Mouse (Mus musculus) common myeloid progenitor, adult 5-6 weeks (primary cell): ENCODE results near the gene Trim42. TPM values are rescaled to one million over a fixed set of nuclear protein-coding genes. Genes with fewer than 3 reads are reported as not detected.
A peak's percentile ranks its signal among the peaks of the same experiment; 100 is the strongest.

Experiments
- ATAC-seq: replicated peaks from 2 replicates; pipeline ENCODE4 v1.8.0; 2016; ENCODE audit warnings: low read depth, mild to moderate bottlenecking, moderate TSS enrichment, inconsistent platforms; ENCODE audit not compliant: poor library complexity, severe bottlenecking
- total RNA-seq: library from RNA; stranded (forward); fragments of 200-1000, 187-1606 nt; gene quantifications from 2 replicates; pipeline ENCODE4 v1.2.3, GENCODE M21; 2017

Trim42 gene
- not detected in 2 replicates for total RNA-seq

DNA sequence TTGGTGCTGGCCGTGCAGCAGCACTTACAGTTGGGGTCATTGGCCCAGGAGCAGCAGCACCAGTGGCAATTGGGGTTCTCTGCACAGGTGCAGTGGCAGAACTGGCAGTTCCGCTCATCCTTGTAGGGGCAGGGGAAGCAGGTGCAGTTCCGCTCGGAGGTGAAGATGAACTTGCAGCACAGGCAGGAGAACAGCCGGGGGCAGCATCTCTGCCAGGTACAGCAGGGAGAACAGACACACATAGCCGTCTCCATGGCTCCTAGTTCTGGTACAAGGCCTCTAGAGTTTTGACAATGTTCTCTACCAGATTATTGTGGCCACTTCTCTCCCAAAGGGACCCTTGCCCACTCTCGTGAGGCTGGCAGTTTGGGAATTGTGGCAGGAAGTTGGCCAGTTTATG lies at the start of gene Trim42:
Gene Trim42 (minus strand): TSS at position 368 of the 400 bp plus-strand sequence.
- no peak for ATAC-seq

DNA sequence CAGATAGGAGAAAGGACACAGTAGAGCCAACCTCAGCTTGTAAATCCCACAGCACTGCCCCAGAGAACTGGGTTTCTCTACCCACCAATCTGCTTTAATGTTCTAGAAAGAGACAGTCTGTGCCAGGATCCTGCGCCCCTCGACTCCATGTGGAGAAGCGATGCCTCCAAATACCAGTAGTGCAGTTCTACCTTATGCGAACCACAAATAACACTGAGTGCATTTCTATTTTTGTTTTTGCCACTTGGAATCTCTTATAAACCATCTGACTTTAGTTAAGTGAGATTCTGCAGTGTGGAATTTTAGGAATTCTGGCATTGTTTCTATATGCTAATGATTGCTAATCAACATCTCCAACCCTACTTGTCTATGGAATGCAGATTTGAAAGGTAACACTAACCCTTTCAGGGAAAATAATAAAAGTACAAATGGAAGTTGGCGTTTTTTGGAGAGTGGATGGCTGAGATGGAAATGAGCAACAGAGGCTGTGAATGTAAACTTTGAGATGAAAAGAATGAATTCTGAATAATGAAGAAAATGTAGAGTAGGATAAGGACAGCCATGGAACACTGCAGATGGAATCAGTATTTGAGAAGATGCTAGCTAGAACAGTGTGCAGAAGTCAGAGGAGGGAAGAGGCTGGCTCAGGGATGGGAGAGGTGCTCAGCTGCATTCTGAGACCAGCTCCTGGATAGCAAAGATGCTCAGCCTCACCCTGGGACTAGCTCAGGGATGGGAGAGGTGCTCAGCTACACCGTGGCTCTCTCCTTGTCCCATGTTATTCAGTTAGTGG lies 45.3 kb upstream of the Trim42 start:
- ATAC-seq: no peak

DNA sequence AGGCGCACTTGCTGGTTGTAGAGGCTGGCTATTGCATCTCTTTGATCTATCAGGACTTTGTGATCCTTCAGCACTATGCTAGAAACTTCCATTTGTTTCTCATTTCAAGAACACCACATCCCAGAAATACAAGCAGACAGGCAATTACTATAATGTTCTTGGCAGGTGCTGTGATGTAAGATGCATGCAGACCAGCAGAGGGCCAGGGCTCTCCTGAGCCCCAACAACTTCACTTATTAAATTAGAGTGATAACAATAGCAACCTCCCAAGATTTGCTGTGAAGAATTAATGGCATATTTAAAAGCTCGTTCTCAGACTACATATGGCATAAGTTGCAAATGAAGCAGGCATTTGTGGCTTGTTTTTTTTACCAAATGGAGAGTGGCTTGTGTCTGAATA lies 38.4 kb upstream of the Trim42 start:
- ATAC-seq: no peak

DNA sequence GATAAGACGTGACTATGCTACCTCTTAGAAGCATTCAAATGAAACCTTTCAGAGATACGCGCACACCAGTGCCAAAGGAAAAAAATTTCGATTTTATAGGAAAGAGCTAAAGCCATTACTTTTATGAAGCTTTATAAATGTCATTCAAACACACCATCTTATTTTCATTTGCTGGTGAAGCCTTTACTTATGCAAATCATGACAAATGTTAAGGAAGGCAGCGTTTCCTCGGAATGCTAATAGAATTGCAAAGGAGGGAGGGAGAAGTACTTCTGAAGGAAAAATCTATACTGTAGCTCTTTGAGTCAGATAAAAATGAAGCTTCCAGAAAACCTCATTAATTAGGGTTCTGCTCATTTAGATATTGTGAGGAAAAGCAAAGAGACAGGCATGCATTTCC lies 13.3 kb downstream of the Trim42 start:
- ATAC-seq: no peak

DNA sequence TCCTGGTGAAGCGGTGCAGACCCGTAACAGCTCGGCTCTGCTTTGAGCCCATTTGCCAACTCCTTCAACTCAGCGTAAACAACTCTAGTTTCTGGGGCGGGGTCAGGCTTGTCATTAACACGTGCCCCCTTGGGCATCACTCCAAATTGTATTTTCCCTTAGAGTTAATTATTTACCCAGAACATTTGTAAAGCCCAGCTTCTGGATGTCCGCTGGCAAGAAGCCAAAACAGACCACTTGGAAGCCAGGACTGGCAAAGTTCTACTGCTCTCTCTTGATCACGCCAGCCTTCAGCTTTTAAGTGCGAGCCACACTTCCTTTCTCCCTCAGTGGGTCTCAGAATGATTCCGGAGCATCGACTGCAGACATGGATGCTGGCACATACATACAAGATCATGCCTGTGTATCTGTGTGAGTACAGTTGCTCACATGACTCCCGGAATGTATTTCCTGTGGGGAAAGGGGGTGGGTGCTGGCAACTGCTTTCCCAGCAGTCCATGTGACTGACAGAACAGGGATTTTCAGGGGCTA lies 24.9 kb downstream of the Trim42 start:
- no peak for ATAC-seq

DNA sequence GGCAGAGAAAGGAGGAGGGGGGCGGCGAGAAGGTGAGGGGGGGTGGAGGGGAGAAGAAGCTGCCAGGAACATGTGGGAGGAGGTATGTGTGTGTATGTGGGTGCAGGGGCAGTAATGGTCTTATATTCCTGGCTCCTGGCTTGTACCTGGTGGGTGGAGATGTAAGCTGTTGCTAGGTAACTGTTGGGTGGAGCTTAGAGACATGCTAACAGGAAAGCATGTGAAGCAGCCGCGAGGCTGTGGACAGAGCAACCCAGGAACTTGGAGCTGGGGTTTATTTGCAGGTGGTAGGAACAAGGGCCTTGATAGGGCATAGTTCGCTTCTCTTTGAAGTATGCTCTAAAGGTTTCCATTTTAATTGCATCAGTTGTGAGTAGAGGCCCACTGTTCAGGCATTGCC lies 28.0 kb downstream of the Trim42 start:
- ATAC-seq: no peak

DNA sequence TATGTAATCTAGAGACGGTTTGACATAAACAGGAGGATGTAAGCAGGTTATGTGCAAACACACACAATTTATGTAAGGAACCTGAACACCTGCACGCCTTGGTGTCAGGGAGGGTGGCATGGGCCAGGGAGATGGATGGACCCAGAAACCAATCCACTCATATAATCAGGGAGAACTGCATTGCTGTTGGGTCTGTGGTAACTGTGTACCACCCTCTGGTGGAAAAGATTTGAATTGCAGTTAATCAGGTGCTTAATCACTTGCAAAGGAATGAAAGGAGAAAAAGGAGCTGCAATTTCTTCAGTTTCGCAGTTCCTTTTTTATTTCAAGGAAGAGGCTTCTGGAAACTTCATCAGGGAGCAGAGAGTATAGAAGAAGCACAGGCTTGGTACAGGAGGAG lies 46.9 kb downstream of the Trim42 start:
- ATAC-seq: peak; percentile 89

DNA sequence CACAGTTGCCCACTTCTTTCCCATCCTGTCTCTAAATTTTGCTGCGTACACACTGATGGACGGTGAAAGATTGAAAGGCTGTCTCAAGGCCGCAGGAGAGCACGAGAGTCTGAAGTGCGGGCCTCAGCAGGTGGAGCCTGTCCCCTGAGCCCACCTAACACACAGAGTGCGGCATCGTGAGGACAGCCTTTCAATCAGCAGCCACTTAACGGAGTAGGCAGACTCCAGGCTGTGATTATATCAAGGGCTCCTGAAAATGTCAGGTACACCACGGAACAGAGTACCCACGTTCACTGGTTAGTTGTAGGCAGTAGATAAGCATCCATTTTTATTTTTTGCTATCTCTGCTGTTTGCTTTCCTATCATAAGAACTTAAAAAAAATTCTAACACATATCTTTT lies 47.6 kb downstream of the Trim42 start:
- no peak for ATAC-seq

DNA sequence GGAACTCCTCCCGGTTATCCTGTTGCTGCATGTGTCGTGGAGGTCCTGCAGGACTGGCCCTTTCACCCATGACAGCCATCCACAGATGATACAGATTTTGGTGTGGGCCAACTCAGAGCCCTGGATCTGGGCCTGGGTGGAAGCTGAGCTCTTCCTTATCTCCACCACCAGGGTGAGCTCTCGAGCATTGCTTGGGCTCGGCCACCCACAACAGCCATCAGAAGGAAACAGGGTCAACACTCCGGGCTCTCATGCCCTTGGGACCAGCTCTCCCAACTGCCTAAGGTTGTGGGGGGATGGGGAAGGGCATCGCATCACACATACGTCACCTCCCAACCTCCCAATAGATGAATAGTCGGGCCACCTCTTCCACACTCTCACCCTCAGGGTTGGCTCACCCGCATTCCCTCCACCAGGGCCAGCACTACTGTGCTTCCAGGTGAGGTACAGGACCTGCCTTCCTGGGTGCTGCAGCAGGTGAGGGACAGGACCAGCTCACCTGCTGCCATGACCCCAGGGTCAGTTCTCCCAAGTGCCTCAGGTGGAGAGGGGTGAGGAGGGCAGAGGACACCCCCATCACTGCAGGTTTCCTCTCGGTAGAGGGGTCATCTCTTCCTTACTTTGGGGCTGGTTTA lies 54.2 kb downstream of the Trim42 start:
- ATAC-seq: peak; percentile 82

DNA sequence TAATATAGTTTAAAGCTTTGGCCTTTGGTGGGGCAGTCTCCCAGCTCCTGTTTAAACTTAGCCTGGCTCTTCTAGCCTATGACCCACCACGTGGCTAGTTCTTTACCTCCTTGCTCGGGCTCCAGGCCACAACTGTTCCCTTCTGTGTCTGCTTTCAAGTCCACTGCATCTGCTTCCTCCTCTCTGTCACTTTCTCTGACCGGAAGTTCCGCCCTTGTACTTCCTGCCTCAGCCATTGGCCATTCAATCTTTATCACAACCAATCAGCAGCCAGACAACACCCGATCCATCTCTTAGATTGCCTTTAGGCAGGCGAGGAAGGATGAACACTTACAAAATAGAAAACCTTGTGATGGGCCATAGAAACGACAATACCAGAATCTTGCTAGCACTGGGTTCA lies 58.1 kb downstream of the Trim42 start:
- ATAC-seq: no peak

DNA sequence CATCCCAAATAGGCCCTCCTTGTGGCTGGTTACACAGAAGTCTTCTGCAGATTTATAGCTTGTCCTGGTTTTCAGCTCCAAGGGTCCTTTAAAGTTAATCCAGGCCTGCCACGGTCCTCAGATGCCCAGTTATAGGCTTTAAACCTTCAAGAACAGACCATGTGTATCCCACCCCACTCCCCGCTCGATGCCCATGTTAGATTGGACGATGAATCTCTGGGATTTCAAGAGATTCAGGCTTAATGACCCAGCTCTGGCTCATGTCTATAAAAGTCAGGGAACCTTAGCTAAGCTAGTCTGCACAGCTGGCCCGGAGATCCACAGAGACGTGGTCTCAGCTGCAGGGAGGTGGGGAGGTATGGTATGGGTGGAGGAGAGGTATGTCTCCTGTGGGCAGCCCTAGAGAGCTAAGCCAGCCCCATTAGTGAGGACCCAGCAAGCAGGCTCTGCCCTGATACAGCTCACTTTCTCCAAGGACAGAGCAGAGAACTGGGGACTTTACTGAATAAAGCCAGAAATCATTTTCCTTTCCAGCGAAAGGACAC lies 60.2 kb downstream of the Trim42 start:
- no peak for ATAC-seq

DNA sequence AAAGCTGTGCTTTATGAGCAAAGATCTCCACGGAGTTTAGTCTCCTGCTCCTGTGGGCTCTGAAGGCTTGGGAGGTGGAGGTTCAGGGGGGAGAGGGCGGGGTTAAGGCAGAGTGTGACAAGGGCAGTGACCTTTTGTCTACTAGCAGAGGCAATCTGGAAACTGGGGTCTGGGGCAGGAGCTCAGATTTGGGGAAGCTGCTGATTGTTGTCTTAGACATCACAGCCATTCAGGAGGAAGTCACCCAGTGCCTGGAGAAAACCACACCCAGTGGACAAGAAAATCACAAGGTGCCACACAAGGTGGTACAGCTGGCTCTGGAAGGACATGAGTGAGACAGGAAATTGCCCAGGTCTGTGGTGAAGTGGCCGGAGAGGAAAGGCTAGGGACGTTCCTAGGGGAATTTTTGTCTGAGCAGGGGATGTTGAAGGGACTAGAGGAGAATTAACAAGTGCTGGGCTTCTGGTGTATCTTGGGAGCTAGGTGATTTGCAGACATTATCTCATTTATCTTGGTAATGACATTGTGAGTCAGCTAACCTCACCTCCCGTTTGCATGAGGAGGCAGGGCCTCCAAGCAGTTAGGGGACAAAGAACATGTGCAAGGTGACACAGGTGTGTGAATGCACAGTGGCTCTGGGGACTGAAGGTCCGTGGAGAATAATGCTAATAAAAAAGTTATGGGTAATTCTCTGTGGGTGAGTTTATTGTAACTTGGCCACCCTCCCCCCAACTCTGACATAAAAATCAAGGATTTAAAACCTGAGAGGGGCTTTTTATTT lies 61.9 kb downstream of the Trim42 start:
- peak; percentile 62 for ATAC-seq
